Comparison of ENCODE assay signal across 17 mouse cellular contexts in genomic region chr16:49774059-49775001, GRCm38 (mm10). TPM values are rescaled to one million over a fixed set of nuclear protein-coding genes. Genes with fewer than 3 reads are reported as not detected.
DNase-seq lines count a peak whose midpoint lies in the region; ATAC-seq and TF ChIP-seq lines count a peak whose summit lies in the region.
"Had no signal": no experiment of that assay in that cellular context is flagged by ENCODE, and none has a peak within 500 bp of the region (broad histone marks: within the 10 kb centered on the region; RNA-seq: fewer than 3 reads in every experiment).

No protein-coding gene starts in this region.

- no peaks in the 10 kb centered on the region for H3K9me3 ChIP-seq in kidney, embryonic 15.5 days (replicated peaks)
- H3K9me3 ChIP-seq in liver, embryonic 11.5 days (ENCODE audit: control insufficient read depth, low read length), result no peaks in the 10 kb centered on the region
- H3K9me3 ChIP-seq: embryonic facial prominence, embryonic 10.5 days; hindbrain, embryonic 10.5 days; neural tube, embryonic 12.5 days had no signal

- no peak for TF ChIP-seq POLR2A in bone marrow, adult 2 months (IDR thresholded peaks at IDR 0.05; ENCODE audit: borderline replicate concordance, control insufficient read depth, low read depth, low read length)

- no peak for TF ChIP-seq CTCF in bone marrow, adult 2 months (IDR thresholded peaks at IDR 0.05; ENCODE audit: control insufficient read depth, insufficient read depth, low read length)

- H3K4me3 ChIP-seq in kidney, embryonic 15.5 days (replicated peaks), result no peak overlapping the region
- H3K4me3 ChIP-seq in bone marrow, adult 2 months (replicated peaks; ENCODE audit: control insufficient read depth, low read depth, low read length), result no peak overlapping the region
- H3K4me3 ChIP-seq in liver, embryonic 11.5 days (ENCODE audit: low read depth, low read length), result no peak overlapping the region
- H3K4me3 ChIP-seq: embryonic facial prominence, embryonic 10.5 days; hindbrain, embryonic 10.5 days; neural tube, embryonic 12.5 days had no signal

- no peak for DNase-seq in kidney, adult 9 months
- DNase-seq in liver, embryonic 11.5 days (ENCODE audit: low spot score), result no peak
- no peak for DNase-seq in adrenal gland, postnatal 4 days (ENCODE audit: low spot score in 2 of 2)
- no peak for DNase-seq in cerebellum, postnatal 14 days
- no peak for DNase-seq in kidney, adult 18-20 months
- DNase-seq: adrenal gland, postnatal 25 days; gastrocnemius, postnatal 14 days; kidney, postnatal 14 days; lung, adult 18-20 months; thymus, postnatal 25 days had no signal

- no peaks in the 10 kb centered on the region for H3K36me3 ChIP-seq in kidney, embryonic 15.5 days
- H3K36me3 ChIP-seq in liver, embryonic 11.5 days (ENCODE audit: control insufficient read depth, insufficient read depth, low read length), result no peaks in the 10 kb centered on the region
- H3K36me3 ChIP-seq: embryonic facial prominence, embryonic 10.5 days; hindbrain, embryonic 10.5 days; neural tube, embryonic 12.5 days had no signal

- H3K27me3 ChIP-seq in kidney, embryonic 15.5 days, result no peaks in the 10 kb centered on the region
- H3K27me3 ChIP-seq in liver, embryonic 11.5 days (replicated peaks; ENCODE audit: control insufficient read depth, insufficient read depth, low read length), result no peaks in the 10 kb centered on the region
- H3K27me3 ChIP-seq: neural tube, embryonic 12.5 days had no signal

- WGBS in kidney, embryonic 15.5 days, result 65% methylated on average over 18 of the region's 18 CpGs
- WGBS in bone marrow, adult 2 months, result 17% methylated on average over 18 of the region's 18 CpGs
- 50% methylated on average over 18 of the region's 18 CpGs for WGBS in liver, embryonic 11.5 days

- no peak overlapping the region for H3K9ac ChIP-seq in kidney, embryonic 15.5 days
- peak overlapping the region; percentile 58 for H3K9ac ChIP-seq in liver, embryonic 11.5 days (ENCODE audit: low read depth, low read length)
- H3K9ac ChIP-seq: neural tube, embryonic 12.5 days had no signal

- H3K27ac ChIP-seq in kidney, embryonic 15.5 days, result peak overlapping the region; percentile 37; the same call in 1 of the 2 replicates
- H3K27ac ChIP-seq in bone marrow, adult 2 months (ENCODE audit: control insufficient read depth, insufficient read depth, low read depth, low read length, poor library complexity), result peak overlapping the region; percentile 93
- peak overlapping the region; percentile 96 for H3K27ac ChIP-seq in liver, embryonic 11.5 days (ENCODE audit: low read depth, low read length)
- H3K27ac ChIP-seq: embryonic facial prominence, embryonic 10.5 days; hindbrain, embryonic 10.5 days; macrophage; neural tube, embryonic 12.5 days had no signal

- no peak overlapping the region for H3K4me2 ChIP-seq in kidney, embryonic 15.5 days
- H3K4me2 ChIP-seq in liver, embryonic 11.5 days, result peak overlapping the region; percentile 56
- H3K4me2 ChIP-seq: neural tube, embryonic 12.5 days had no signal

- 0 out of 2 replicates have a peak, but pooled peaks have one; percentile 12 for ATAC-seq in kidney, embryonic 15.5 days (replicated peaks; ENCODE audit: low FRiP score)
- ATAC-seq in liver, embryonic 11.5 days (replicated peaks; ENCODE audit: low FRiP score), result no peak
- ATAC-seq in megakaryocyte progenitor cell, adult 5-6 weeks (replicated peaks; ENCODE audit: poor library complexity), result peak; percentile 24

- no peaks in the 10 kb centered on the region for H3K4me1 ChIP-seq in kidney, embryonic 15.5 days
- H3K4me1 ChIP-seq in bone marrow, adult 2 months (ENCODE audit: control insufficient read depth, insufficient read depth, low read length), result peaks cover 9% of the 10 kb centered on the region
- peaks cover 54% of the 10 kb centered on the region for H3K4me1 ChIP-seq in liver, embryonic 11.5 days (replicated peaks; ENCODE audit: control insufficient read depth, insufficient read depth, low read length)
- H3K4me1 ChIP-seq: embryonic facial prominence, embryonic 10.5 days; hindbrain, embryonic 10.5 days; neural tube, embryonic 12.5 days had no signal

RNA-seq across cellular contexts. Expression of gene Cd47, which starts 26.0 kb away (rescaled TPM):
- polyA plus RNA-seq in kidney, embryonic 15.5 days (2015; fragmentation: Nextera tagmentation; extraction: Ambion mirVana), result 78.3 and 84.1 TPM in 2 replicates
- 159 and 163 TPM in 2 replicates for polyA plus RNA-seq in bone marrow, adult 2 months (2011; ENCODE audit: insufficient read depth, insufficient read length, low replicate concordance, missing spikeins)
- polyA plus RNA-seq in liver, embryonic 11.5 days (2014; fragmentation: Nextera tagmentation; extraction: Ambion mirVana), result 261 and 281 TPM in 2 replicates
- 435 and 460 TPM in 2 replicates for total RNA-seq in megakaryocyte progenitor cell, adult 5-6 weeks (2015)
- 188 and 213 TPM in 2 replicates for total RNA-seq in megakaryocyte progenitor cell, adult 5-6 weeks (2017)
- total RNA-seq in adrenal gland, postnatal 4 days (2021), result 100 to 1,000 TPM; 167 to 169 TPM

Comparison
In these comparisons a context has a peak if more than half of its experiments do, and no peak if none do; other contexts are left out.
1. H3K27ac ChIP-seq: peak in every context shown above with its lines; median percentile 96 in liver, embryonic 11.5 days; 93 in bone marrow, adult 2 months; 37 in kidney, embryonic 15.5 days.